In genomic region chr11:94213735-94214594, GRCm38 (mm10) we compare ENCODE assay signal across 9 mouse cellular contexts. TPM values are rescaled to one million over a fixed set of nuclear protein-coding genes. Genes with fewer than 3 reads are reported as not detected.
DNase-seq lines count a peak whose midpoint lies in the region; ATAC-seq and TF ChIP-seq lines count a peak whose summit lies in the region.
"Had no signal": no experiment of that assay in that cellular context is flagged by ENCODE, and none has a peak within 500 bp of the region (broad histone marks: within the 10 kb centered on the region; RNA-seq: fewer than 3 reads in every experiment).

No protein-coding gene starts in this region.

- no peak overlapping the region; the same call in 1 of the 2 replicates for H3K27ac ChIP-seq in testis, adult 2 months (ENCODE audit: control insufficient read depth, insufficient read depth, low read depth, low read length)
- peak overlapping the region; percentile 7 for H3K27ac ChIP-seq in intestine, postnatal 0 days (ENCODE audit: low read depth, low read length)
- H3K27ac ChIP-seq in neural tube, embryonic 15.5 days (replicated peaks), result peak overlapping the region; percentile 29; the same call in 1 of the 2 replicates
- H3K27ac ChIP-seq: macrophage had no signal

- no peak for ATAC-seq in intestine, postnatal 0 days
- no peak for ATAC-seq in neural tube, embryonic 15.5 days (ENCODE audit: low FRiP score)

- peaks cover 6% of the 10 kb centered on the region for H3K4me1 ChIP-seq in testis, adult 2 months (ENCODE audit: control insufficient read depth, insufficient read depth, low read length)
- no peaks in the 10 kb centered on the region for H3K4me1 ChIP-seq in intestine, postnatal 0 days (replicated peaks; ENCODE audit: control insufficient read depth, insufficient read depth, low read length)
- H3K4me1 ChIP-seq in neural tube, embryonic 15.5 days, result peaks cover 29% of the 10 kb centered on the region

- peaks cover 2% of the 10 kb centered on the region; the same call in 1 of the 2 replicates for H3K36me3 ChIP-seq in testis, adult 2 months (ENCODE audit: control insufficient read depth, insufficient read depth, low read length)
- H3K36me3 ChIP-seq in intestine, postnatal 0 days (ENCODE audit: control insufficient read depth, insufficient read depth), result peaks cover 11% of the 10 kb centered on the region
- peaks cover 2% of the 10 kb centered on the region; the same call in 1 of the 2 replicates for H3K36me3 ChIP-seq in neural tube, embryonic 15.5 days

- no peaks in the 10 kb centered on the region for H3K9me3 ChIP-seq in intestine, postnatal 0 days (ENCODE audit: control insufficient read depth)
- no peaks in the 10 kb centered on the region for H3K9me3 ChIP-seq in neural tube, embryonic 15.5 days (replicated peaks)

- TF ChIP-seq POLR2A in testis, adult 2 months (IDR thresholded peaks at IDR 0.05; ENCODE audit: control insufficient read depth, low read depth, low read length), result peak; percentile 21; the same call in 1 of the 2 replicates

- no peaks in the 10 kb centered on the region for H3K27me3 ChIP-seq in testis, adult 2 months (ENCODE audit: control insufficient read depth, insufficient read depth, low read length)
- H3K27me3 ChIP-seq in intestine, postnatal 0 days (replicated peaks; ENCODE audit: control insufficient read depth, insufficient read depth, low read length), result no peaks in the 10 kb centered on the region
- no peaks in the 10 kb centered on the region for H3K27me3 ChIP-seq in neural tube, embryonic 15.5 days (replicated peaks)

- H3K9ac ChIP-seq in intestine, postnatal 0 days (ENCODE audit: low read depth, low read length), result 0 out of 2 replicates have a peak overlapping the region, but pooled peaks have one; percentile 34
- H3K9ac ChIP-seq in neural tube, embryonic 15.5 days (replicated peaks), result peak overlapping the region; percentile 27; the same call in 1 of the 2 replicates

- DNase-seq in cerebellum, adult 11-12 months, result peak; percentile 64
- DNase-seq in cerebellum, postnatal 4 days (ENCODE audit: low spot score in 2 of 2), result no peak
- no peak for DNase-seq in testis, postnatal 10 days (ENCODE audit: low spot score)
- no peak for DNase-seq in frontal cortex, postnatal 25 days (ENCODE audit: low spot score in 2 of 2)
- DNase-seq in embryo, embryonic 10 days (ENCODE audit: low spot score), result no peak

- no peak for TF ChIP-seq CTCF in testis, adult 2 months (IDR thresholded peaks at IDR 0.05; ENCODE audit: control insufficient read depth, insufficient read depth, insufficient replicate concordance, low read depth, low read length)
- TF ChIP-seq CTCF in intestine, postnatal 0 days (IDR thresholded peaks at IDR 0.05; ENCODE audit: low read depth), result no peak

- peak overlapping the region; percentile 28 for H3K4me3 ChIP-seq in testis, adult 2 months (ENCODE audit: control insufficient read depth, low read depth, low read length)
- peak overlapping the region; percentile 99 for H3K4me3 ChIP-seq in intestine, postnatal 0 days (ENCODE audit: low read depth, low read length)
- peak overlapping the region; percentile 94 for H3K4me3 ChIP-seq in neural tube, embryonic 15.5 days (replicated peaks)

- peak overlapping the region; percentile 67 for H3K4me2 ChIP-seq in intestine, postnatal 0 days (replicated peaks; ENCODE audit: low read depth)
- H3K4me2 ChIP-seq in neural tube, embryonic 15.5 days, result peak overlapping the region; percentile 55

- 78% methylated on average over 29 of the region's 29 CpGs for WGBS in intestine, postnatal 0 days
- WGBS in neural tube, embryonic 15.5 days, result 63% methylated on average over 29 of the region's 29 CpGs

RNA-seq across cellular contexts. Expression of gene Tob1, which starts 2.7 kb away (rescaled TPM):
- polyA plus RNA-seq in testis, adult 2 months (2012; rRNA removed), result 40.5 and 43.2 TPM in 2 replicates
- polyA plus RNA-seq in intestine, postnatal 0 days (2015; fragmentation: Nextera tagmentation; extraction: Ambion mirVana), result 69.4 and 71.8 TPM in 2 replicates
- 28.3 and 31.4 TPM in 2 replicates for polyA plus RNA-seq in neural tube, embryonic 15.5 days (2015; fragmentation: Nextera tagmentation; extraction: Ambion mirVana)

RNA-seq across cellular contexts. Expression of gene Wfikkn2, which starts 31.8 kb away (rescaled TPM):
- 0.55 and 0.59 TPM in 2 replicates for polyA plus RNA-seq in testis, adult 2 months (2012; rRNA removed)
- 0.50 and 0.66 TPM in 2 replicates for polyA plus RNA-seq in intestine, postnatal 0 days (2015; fragmentation: Nextera tagmentation; extraction: Ambion mirVana)
- polyA plus RNA-seq in neural tube, embryonic 15.5 days (2015; fragmentation: Nextera tagmentation; extraction: Ambion mirVana), result 3.2 and 5.5 TPM in 2 replicates
- polyA plus RNA-seq: macrophage had no signal

Comparison
In these comparisons a context has a peak if more than half of its experiments do, and no peak if none do; other contexts are left out.
1. H3K4me3 ChIP-seq: peak in every context shown above with its lines; median percentile 99 in intestine, postnatal 0 days; 94 in neural tube, embryonic 15.5 days; 28 in testis, adult 2 months.